Mouse (Mus musculus): ENCODE results near the gene Rps27rt.

DNA sequence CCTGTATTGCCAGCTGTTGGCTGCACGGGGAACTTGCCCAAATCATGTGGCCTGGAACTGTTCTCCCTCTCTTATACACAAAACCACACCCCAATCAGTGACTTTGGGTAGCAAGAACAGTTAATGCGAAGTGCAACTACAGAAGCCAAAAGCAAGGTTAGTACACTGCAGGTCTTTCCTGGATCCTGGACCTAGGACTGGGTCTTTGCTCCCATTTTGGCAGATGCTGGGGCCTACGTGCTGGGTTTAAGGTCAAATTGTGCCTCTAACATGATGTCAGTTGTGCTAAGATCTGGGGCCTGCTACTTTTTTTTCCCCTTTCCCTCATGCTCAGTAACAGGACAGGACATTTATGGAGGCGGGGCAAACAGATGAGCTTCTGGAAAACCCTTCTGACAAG is 13.2 kb upstream of the Rps27rt start:
- TF ChIP-seq POLR2A (IDR thresholded peaks at IDR 0.05; ENCODE audit: borderline replicate concordance, low read depth, low read length) (no peak), CTCF (IDR thresholded peaks at IDR 0.05; ENCODE audit: low read depth, low read length) (no peak)

Measured in bone marrow macrophage, adult 2 months (primary cell).